Mouse (Mus musculus) gastrocnemius, postnatal 14 days (tissue): Measurements from ENCODE around the gene Ffar4. TPM values are rescaled to one million over a fixed set of nuclear protein-coding genes. Genes with fewer than 3 reads are reported as not detected.

Experiments
- DNase-seq: peaks from one replicate; pipeline ENCODE4 v3.0.0; 2021; ENCODE audit warnings: mixed read lengths
- intact Hi-C: fragments of 180-260 bp; cut with DNase I; formaldehyde crosslinking; loops from one replicate; pipeline ENCODE4 v1.15.1; 2025; ENCODE audit warnings: low total_unique reads
- total RNA-seq, 2 experiments: library from RNA; stranded (reverse); gene quantifications; 2 replicates each; pipeline ENCODE4 v1.2.3; 2021

The Ffar4 gene
- total RNA-seq, 2 experiments from 2014 or later = not detected

DNA sequence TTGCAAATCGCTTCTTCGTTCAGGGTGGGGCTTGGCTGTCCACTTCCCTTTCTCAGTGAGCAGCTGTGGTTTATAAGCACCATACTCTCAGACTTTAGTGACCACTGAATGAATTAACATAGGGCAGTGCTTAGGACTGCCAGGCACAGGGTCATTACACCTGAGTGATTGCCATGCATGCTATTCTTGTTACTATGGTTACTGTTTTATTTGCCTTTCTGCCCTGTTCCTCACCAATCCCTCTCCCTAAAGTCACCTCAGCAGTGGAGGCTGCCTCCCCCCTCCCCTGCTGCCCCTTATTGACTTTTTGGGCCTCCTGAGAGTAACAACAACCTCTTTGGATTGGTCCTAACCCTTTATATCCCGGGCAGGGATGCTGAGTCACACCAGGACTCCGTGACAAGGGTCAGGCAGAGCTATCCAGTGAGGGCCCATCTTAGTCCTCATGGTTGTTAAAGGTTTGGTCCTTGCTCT lies 5.3 kb upstream of the Ffar4 start:
- intact Hi-C loops = no loop called here
- DNase-seq = no peak

- intact Hi-C loops = no loop called here
- no peak for DNase-seq
Measured at GRCm38 (mm10) chr19:38096231-38096630, 640 bp upstream of the Ffar4 start.

DNA sequence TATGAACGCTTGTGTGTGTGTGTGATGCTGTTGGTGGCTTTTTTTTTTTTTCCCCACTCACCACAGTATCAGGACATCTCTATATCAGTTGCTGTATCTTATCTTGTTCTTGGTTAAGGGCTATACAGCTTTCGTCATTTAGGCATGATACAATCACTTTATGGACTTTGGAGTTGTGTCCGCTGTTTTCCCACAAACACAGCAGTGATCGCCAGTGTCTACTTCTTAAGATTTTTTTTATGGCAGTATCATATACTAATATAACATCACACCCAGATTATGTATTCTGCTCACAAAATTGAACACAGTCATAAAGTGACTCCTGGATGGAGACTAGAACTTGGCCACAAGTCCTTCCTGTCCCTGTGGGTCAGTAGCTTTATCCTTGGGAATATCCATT lies 11.0 kb downstream of the Ffar4 start:
- intact Hi-C loops = no loop called here
- no peak for DNase-seq

- DNase-seq = no peak
- intact Hi-C loops = no loop called here
Measured at GRCm38 (mm10) chr19:38109506-38110242, 12.8 kb downstream of the Ffar4 start.

GRCm38 (mm10) chr19:38111056-38111455 lies 14.2 kb downstream of the Ffar4 start:
- intact Hi-C loops = no loop called here

DNA sequence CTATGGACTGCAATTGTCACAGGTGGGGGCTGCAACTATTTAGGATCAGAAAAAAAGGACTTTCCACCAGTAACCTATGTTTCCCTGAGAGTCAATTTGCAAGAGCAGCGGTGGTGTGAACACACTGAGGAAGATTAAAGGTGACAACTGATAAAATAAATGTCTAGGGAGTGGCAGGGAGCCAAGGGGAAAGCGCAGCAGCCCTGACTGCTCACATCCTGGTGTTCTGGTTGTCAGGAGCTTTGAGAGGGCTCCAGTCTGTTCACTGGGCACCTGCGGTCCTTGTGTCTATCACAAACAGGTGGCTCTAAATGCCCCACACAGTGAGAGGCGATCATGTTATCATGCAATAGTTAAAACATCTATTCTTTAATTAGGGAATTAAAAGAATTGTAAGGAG lies 15.7 kb downstream of the Ffar4 start:
- intact Hi-C loops = no loop called here
- DNase-seq = no peak

More at GRCm38 (mm10) chr19:38111056-38111455, 14.2 kb downstream of the Ffar4 start:
- no peak for DNase-seq

DNA sequence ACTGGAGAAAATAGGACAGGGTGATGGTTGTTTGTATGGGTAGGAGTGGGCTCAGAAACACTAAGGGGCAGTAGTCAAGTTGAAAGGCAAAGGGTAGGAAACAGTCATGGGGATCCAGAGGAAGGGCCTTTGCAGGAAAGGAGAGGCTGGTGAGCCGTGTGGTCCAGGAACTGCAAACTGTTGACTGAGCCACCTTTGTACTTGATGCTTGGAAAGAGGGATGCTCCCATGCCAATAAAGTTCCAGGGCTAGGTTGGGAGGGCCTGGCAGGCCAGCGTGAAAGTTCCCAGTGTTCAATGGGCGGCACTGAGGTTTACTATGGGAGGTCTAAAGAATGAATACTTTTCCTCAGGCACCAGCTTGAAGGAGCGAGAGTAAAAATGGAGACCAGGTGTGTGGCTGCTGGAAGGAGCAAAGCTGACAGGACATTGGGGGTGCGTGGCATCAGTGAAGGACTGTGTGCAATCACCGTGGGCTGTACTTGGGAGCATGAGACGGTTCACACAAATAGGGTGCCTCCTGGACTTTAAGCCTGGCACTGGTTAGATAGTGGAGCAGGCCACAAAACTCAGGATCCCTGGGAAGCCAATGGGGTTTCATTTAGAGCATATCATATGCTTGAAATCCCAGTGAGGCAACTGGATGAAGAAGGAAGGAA lies 18.1 kb downstream of the Ffar4 start:
- no peak for DNase-seq
- intact Hi-C loops = no loop called here

DNA sequence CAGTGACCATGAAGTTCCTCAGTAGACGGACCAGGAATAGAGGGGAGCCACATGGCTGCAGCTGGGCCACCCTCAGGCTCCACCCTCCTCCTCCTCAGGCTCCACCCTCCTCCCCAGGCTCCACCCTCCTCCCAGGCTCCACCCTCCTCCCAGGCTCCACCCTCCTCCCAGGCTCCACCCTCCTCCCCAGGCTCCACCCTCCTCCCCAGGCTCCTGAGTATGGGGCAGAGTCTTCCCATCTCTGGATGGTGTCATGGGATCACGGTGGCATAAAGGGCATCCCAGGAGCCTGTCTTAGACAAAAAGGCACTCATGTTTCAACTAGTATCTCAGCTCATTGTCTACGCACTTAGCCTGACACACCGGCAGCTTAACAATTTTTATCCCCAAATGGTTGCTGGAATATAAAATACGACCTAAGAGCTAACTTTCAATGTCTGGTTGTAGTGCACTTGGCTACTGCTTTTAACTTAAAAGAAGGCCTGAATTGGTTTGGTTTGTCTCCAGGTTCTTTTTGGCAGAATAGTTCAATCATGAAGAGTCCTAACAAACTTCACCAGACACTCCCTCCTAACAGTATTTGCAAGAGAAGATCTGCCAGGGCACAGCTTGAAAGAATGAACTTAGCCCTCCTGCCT lies 23.4 kb downstream of the Ffar4 start:
- DNase-seq = no peak
- intact Hi-C loops = no loop called here

- intact Hi-C loops = no loop called here
- DNase-seq = no peak
Measured at GRCm38 (mm10) chr19:38123921-38124320, 27.1 kb downstream of the Ffar4 start.

GRCm38 (mm10) chr19:38124401-38125218 lies 27.7 kb downstream of the Ffar4 start:
- DNase-seq = peak; percentile 40
- intact Hi-C loops = no loop called here

- no peak for DNase-seq
- intact Hi-C loops = no loop called here
Measured at GRCm38 (mm10) chr19:38125219-38125610, 28.3 kb downstream of the Ffar4 start, which contains the start of gene Rbp4. Rbp4 (minus strand) TSS chr19:38125281.

GRCm38 (mm10) chr19:38126656-38127055 lies 29.8 kb downstream of the Ffar4 start:
- intact Hi-C loops = no loop called here
- no peak for DNase-seq

DNA sequence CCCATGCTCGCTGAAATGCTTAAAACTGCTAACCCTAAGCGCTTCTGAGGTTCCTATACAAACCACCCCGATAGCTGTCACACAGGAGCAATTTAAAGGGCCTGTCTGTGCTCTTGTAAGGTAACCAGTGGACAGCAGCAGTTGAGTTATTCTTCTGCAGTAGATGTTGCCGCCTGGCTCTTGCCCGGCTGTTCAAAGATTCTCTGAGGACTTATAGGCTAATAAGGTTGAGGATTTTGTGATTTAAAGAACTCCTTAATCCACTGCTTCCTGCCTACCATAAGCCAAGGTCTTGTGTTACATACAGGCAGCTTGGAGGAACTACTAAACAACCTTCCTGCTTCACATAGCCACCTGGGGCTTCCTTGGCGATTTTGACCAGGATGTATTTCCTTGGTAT lies 35.6 kb downstream of the Ffar4 start, which contains the start of gene Pde6c:
Gene Pde6c (plus strand): TSS at position 301 of the 400 bp plus-strand sequence.
- DNase-seq = no peak
- intact Hi-C loops = no loop called here

DNA sequence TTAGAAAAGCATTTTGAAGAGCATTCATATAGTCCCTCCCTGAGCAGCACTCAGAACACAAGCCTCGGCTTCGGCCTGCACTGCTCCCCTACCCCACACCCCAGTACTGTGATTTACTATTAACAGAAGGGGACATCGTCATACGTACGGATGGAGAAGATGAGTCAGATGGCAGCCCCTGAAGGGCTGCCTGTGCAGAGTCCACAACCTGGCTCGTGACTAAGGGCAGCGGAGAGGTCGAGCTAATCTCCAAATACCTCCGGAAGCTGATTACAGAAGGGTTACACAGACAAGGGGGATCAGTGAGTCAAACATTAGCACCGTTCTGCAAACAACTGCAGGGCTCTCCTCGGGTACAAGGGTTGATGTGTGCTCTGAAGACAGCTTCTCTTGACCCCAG lies 37.1 kb downstream of the Ffar4 start:
- DNase-seq = no peak
- intact Hi-C loops = no loop called here

DNA sequence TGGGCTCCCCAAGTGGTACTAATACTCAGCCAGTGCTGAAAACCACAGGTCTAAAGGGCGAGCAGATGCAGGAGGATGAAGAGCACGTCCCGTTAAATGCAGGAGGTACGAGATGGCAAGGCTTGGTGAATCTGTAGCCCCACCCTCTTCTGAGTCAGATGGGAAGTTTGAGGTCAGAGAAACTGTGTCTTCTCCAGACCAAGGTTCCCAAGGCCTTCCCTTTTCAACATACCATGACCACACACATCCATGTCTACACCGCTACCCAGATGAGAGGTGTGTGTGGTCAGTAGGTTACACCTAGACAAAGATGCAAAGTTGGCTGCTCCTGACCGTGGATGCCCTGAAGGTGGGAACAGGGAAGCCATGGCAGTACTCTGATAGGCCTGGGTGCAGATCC lies 37.9 kb downstream of the Ffar4 start:
- intact Hi-C loops = no loop called here
- DNase-seq = no peak

DNA sequence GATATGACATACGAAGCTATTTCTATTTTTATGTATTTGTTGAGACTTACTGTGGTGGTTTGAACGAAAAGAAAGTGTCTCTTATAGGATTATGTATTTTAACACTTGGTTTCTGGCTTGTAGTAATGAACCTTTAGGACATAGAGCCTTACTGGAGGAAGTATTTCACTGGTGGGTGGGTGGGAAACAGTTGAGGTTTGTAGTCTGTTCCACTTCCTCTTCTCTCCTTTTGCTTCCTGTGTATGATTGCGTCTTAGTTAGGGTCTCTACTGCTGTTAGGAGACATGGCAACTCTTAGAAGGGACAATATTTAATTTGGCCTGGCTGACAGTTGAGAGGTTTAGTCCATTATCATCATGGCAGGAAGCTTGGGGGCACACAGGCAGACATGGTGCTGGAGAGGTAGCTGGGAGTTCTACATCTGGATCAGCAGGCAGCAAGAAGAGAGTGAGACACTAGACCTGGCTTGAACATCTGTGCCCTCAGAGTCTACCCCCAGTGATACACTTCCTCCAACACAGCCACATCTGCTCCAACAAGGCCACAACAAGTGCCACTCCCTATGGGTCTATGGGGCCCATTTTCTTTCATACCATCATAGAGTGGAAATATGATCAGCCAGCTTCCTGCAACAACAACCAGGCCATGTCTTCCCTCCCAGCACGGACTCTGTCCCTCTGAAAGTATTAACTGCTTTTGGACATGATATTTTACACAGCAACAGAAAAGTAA lies 46.8 kb downstream of the Ffar4 start:
- intact Hi-C loops = no loop called here
- DNase-seq = no peak

DNA sequence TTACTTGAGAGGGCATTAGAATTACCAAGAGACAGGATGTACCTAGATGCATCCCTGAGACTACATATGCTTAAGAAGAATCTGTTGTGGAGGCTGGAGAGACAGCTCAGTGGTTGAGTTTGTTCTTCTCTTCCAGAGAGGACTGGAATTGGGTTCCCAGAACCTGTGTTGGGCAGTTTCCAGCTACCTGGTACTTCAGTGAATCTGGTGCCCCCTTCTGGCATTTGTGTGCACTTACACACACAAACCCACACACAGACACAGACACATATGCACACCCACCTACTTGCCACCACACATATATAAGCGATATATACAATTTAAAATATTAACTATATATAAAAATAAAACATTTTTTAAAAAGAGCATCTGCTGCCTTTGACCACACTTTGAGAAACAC lies 59.4 kb downstream of the Ffar4 start:
- intact Hi-C loops = no loop called here
- DNase-seq = no peak

- intact Hi-C loops = no loop called here
- no peak for DNase-seq
Measured at GRCm38 (mm10) chr19:38161648-38162354, 64.9 kb downstream of the Ffar4 start.
